Mouse (Mus musculus) right cerebral cortex, adult 2 months (tissue): ENCODE data around the gene Txndc2.

Experiments
- DNase-seq, 2 experiments: peaks; one replicate each; pipeline ENCODE4 v3.0.0; 2021 to 2022; ENCODE audit warnings: low spot score in 2 of 2

Txndc2 gene

GRCm38 (mm10) chr17:65641734-65642218 lies at the start of gene Txndc2:
Gene Txndc2 (minus strand): TSS chr17:65642168.
- DNase-seq: no peak

- DNase-seq: no peak
Measured at GRCm38 (mm10) chr17:65683731-65684130, 41.8 kb upstream of the Txndc2 start.

- no peak for DNase-seq
Measured at GRCm38 (mm10) chr17:65683316-65683715, 41.3 kb upstream of the Txndc2 start.

- DNase-seq: no peak
Measured at GRCm38 (mm10) chr17:65682071-65682680, 40.2 kb upstream of the Txndc2 start.

- no peak for DNase-seq
Measured at GRCm38 (mm10) chr17:65681516-65681915, 39.5 kb upstream of the Txndc2 start.

- DNase-seq: no peak
Measured at GRCm38 (mm10) chr17:65680801-65681412, 38.9 kb upstream of the Txndc2 start.

- DNase-seq: no peak
Measured at GRCm38 (mm10) chr17:65679806-65680446, 38.0 kb upstream of the Txndc2 start.

- no peak for DNase-seq
Measured at GRCm38 (mm10) chr17:65677742-65678141, 35.8 kb upstream of the Txndc2 start.

GRCm38 (mm10) chr17:65676536-65676935 lies 34.6 kb upstream of the Txndc2 start:
- DNase-seq: no peak

GRCm38 (mm10) chr17:65675985-65676384 lies 34.0 kb upstream of the Txndc2 start:
- no peak for DNase-seq

- DNase-seq: no peak
Measured at GRCm38 (mm10) chr17:65674710-65675171, 32.8 kb upstream of the Txndc2 start.

- no peak for DNase-seq
Measured at GRCm38 (mm10) chr17:65672926-65673325, 31.0 kb upstream of the Txndc2 start.

- DNase-seq: no peak
Measured at GRCm38 (mm10) chr17:65669061-65669460, 27.1 kb upstream of the Txndc2 start.

- no peak for DNase-seq
Measured at GRCm38 (mm10) chr17:65667792-65668191, 25.8 kb upstream of the Txndc2 start.

GRCm38 (mm10) chr17:65666388-65667161 lies 24.6 kb upstream of the Txndc2 start:
- DNase-seq: no peak

- DNase-seq: no peak
Measured at GRCm38 (mm10) chr17:65665786-65666387, 23.9 kb upstream of the Txndc2 start.

GRCm38 (mm10) chr17:65663329-65664078 lies 21.5 kb upstream of the Txndc2 start:
- no peak for DNase-seq

- no peak for DNase-seq
Measured at GRCm38 (mm10) chr17:65662662-65663061, 20.7 kb upstream of the Txndc2 start.

- DNase-seq: no peak
Measured at GRCm38 (mm10) chr17:65658416-65658815, 16.4 kb upstream of the Txndc2 start.

GRCm38 (mm10) chr17:65657958-65658357 lies 16.0 kb upstream of the Txndc2 start:
- DNase-seq: no peak

- DNase-seq: no peak
Measured at GRCm38 (mm10) chr17:65656731-65657130, 14.8 kb upstream of the Txndc2 start.
